Mouse (Mus musculus): Measurements from ENCODE around the gene Rtkn2.

Gene Rtkn2

GRCm38 (mm10) chr10:67979401-67980157, at the start of gene Rtkn2:
TSS of gene Rtkn2 (plus strand) at chr10:67979570.
- peak; percentile 82 for DNase-seq (ENCODE audit: low spot score)

GRCm38 (mm10) chr10:67931328-67931727, 48.0 kb upstream of the Rtkn2 start:
- DNase-seq (ENCODE audit: low spot score): no peak

- DNase-seq (ENCODE audit: low spot score): no peak
These were observed 46.6 kb upstream of the Rtkn2 start for GRCm38 (mm10) chr10:67932780-67933179.

- DNase-seq (ENCODE audit: low spot score): no peak
These were observed 42.4 kb upstream of the Rtkn2 start for GRCm38 (mm10) chr10:67936944-67937343.

GRCm38 (mm10) chr10:67937775-67938174, 41.6 kb upstream of the Rtkn2 start:
- no peak for DNase-seq (ENCODE audit: low spot score)

- DNase-seq (ENCODE audit: low spot score): peak; percentile 2
These were observed 39.8 kb upstream of the Rtkn2 start for GRCm38 (mm10) chr10:67939546-67939945.

GRCm38 (mm10) chr10:67943513-67943912, 35.9 kb upstream of the Rtkn2 start:
- DNase-seq (ENCODE audit: low spot score): no peak

GRCm38 (mm10) chr10:67950059-67950748, 29.2 kb upstream of the Rtkn2 start:
- no peak for DNase-seq (ENCODE audit: low spot score)

- DNase-seq (ENCODE audit: low spot score): no peak
These were observed 27.7 kb upstream of the Rtkn2 start for GRCm38 (mm10) chr10:67951690-67952089.

GRCm38 (mm10) chr10:67955982-67956381, 23.4 kb upstream of the Rtkn2 start:
- no peak for DNase-seq (ENCODE audit: low spot score)

- no peak for DNase-seq (ENCODE audit: low spot score)
These were observed 19.4 kb upstream of the Rtkn2 start for GRCm38 (mm10) chr10:67959982-67960381.

GRCm38 (mm10) chr10:67962496-67962895, 16.9 kb upstream of the Rtkn2 start:
- DNase-seq (ENCODE audit: low spot score): no peak

- DNase-seq (ENCODE audit: low spot score): no peak
These were observed 15.3 kb upstream of the Rtkn2 start for GRCm38 (mm10) chr10:67964060-67964459.

GRCm38 (mm10) chr10:67965251-67965986, 14.0 kb upstream of the Rtkn2 start:
- DNase-seq (ENCODE audit: low spot score): no peak

- no peak for DNase-seq (ENCODE audit: low spot score)
These were observed 13.3 kb upstream of the Rtkn2 start for GRCm38 (mm10) chr10:67966102-67966501.

GRCm38 (mm10) chr10:67966983-67967382, 12.4 kb upstream of the Rtkn2 start:
- no peak for DNase-seq (ENCODE audit: low spot score)

GRCm38 (mm10) chr10:67971166-67971796, 8.1 kb upstream of the Rtkn2 start:
- DNase-seq (ENCODE audit: low spot score): no peak

- no peak for DNase-seq (ENCODE audit: low spot score)
These were observed 2.1 kb upstream of the Rtkn2 start for GRCm38 (mm10) chr10:67977271-67977670.

GRCm38 (mm10) chr10:67983776-67984175, 4.4 kb downstream of the Rtkn2 start:
- no peak for DNase-seq (ENCODE audit: low spot score)

- DNase-seq (ENCODE audit: low spot score): no peak
These were observed 5.0 kb downstream of the Rtkn2 start for GRCm38 (mm10) chr10:67984271-67984943.

- no peak for DNase-seq (ENCODE audit: low spot score)
These were observed 5.7 kb downstream of the Rtkn2 start for GRCm38 (mm10) chr10:67985100-67985499.

GRCm38 (mm10) chr10:67995356-67995755, 16.0 kb downstream of the Rtkn2 start:
- no peak for DNase-seq (ENCODE audit: low spot score)

Measured in ovary, adult 18-20 months (tissue).